Mouse (Mus musculus): ENCODE results near the gene Zbtb12. TPM values are rescaled to one million over a fixed set of nuclear protein-coding genes. Genes with fewer than 3 reads are reported as not detected.
A peak's percentile ranks its signal among the peaks of the same experiment; 100 is the strongest.
"Not testable (repeated sequence)": the region's sequence is repeated elsewhere in the genome, so short reads cannot be mapped to it uniquely, and the experiment has no call there.

The Zbtb12 gene
- polyA plus RNA-seq, 1 experiment from 2014 or later = 2.8 TPM

DNA sequence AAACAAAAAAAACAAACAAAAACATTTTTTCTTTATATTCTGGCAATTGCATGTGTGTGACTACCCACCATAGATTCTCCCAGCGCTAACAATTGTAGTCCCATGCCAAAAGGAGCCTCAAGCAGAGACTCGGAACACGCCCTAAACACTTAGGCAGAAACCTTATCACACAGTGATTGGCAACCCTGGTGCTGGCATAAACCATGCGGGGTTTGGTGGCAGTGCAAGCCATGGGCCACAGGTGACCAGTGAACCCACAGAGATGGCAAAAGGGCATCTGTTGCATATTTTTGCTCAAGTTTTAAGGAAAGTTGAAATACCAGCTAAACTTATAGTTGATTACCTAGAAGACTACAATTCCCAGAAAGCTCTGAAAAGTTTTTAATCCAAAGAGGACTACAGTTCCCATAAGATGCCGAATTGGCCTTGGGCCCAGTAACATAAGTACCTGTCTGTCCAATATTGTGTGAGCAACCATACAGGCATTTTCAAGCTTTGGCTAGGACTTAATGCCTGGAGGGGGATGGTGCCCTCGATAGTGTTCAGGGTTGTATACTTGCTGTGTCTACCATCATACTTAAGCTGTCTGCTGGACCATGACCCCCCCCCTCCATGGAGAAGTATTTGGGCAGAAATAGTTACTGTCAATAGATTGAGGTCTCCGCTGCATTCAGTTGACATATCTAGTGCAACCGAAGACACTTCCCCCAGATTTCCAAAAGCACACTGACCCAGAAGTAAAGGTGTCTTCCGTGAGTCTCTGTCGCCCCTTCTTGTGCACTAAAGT is 18.3 kb downstream of the Zbtb12 start:
- 14% methylated on average over 10 of the region's 10 CpGs for WGBS
- Histone ChIP-seq H3K27me3 (replicated peaks) (no peaks in the 10 kb centered on the region), H3K4me3 (replicated peaks) (peak overlapping the region; percentile 97), H3K4me2 (replicated peaks) (peak overlapping the region; percentile 76), H3K27ac (peak overlapping the region; percentile 96), H3K36me3 (peaks cover 12% of the 10 kb centered on the region), H3K9ac (peak overlapping the region; percentile 94), H3K4me1 (replicated peaks) (peaks cover 29% of the 10 kb centered on the region), H3K9me3 (no peaks in the 10 kb centered on the region)
- ATAC-seq = 0 out of 2 replicates have a peak, but pooled peaks have one; percentile 9

GRCm38 (mm10) chr17:34898160-34898586 is 18.9 kb downstream of the Zbtb12 start, which contains the start of the genes C2 and Ehmt2:
C2 (minus strand) TSS chr17:34898265.
Ehmt2 (plus strand) TSS chr17:34898469.
- no peaks in the 10 kb centered on the region for H3K9me3 ChIP-seq
- no peaks in the 10 kb centered on the region for H3K27me3 ChIP-seq (replicated peaks)
- H3K4me1 ChIP-seq (replicated peaks) = peaks cover 26% of the 10 kb centered on the region
- peak; percentile 57 for ATAC-seq
- H3K4me2 ChIP-seq (replicated peaks) = peak within 1 kb of the TSS; percentile 76
- H3K9ac ChIP-seq = peak within 1 kb of the TSS; percentile 94
- H3K4me3 ChIP-seq (replicated peaks) = peak within 1 kb of the TSS; percentile 97
- peak within 1 kb of the TSS; percentile 96 for H3K27ac ChIP-seq
- WGBS = under 1% methylated on average over 35 of the region's 44 CpGs
- H3K36me3 ChIP-seq = peaks cover 17% of the 10 kb centered on the region

DNA sequence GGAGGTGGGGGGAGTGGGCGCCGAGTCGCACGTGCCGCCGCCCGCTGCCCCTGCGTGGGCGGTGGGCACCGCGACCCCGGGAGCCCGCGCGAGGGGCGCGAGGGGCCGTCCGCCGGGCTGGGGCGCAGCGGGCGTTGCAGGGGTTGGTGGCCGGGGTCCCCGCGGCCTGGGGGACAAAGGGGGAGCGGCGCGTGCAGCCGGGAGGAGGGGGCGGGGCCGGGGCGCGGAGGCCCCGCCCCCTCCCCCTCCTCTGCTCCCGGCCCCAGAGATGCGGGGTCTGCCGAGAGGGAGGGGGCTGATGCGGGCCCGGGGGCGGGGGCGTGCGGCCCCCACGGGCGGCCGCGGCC is 19.4 kb downstream of the Zbtb12 start:
- Histone ChIP-seq H3K27ac (peak overlapping the region; percentile 96), H3K9ac (peak overlapping the region; percentile 94), H3K27me3 (replicated peaks) (no peaks in the 10 kb centered on the region), H3K9me3 (no peaks in the 10 kb centered on the region), H3K4me2 (replicated peaks) (peak overlapping the region; percentile 76), H3K4me1 (replicated peaks) (peaks cover 24% of the 10 kb centered on the region), H3K36me3 (peaks cover 22% of the 10 kb centered on the region), H3K4me3 (replicated peaks) (peak overlapping the region; percentile 97)
- peak; percentile 5; the same call in 1 of the 2 replicates for ATAC-seq
- 0% methylated on average over 7 of the region's 47 CpGs for WGBS

DNA sequence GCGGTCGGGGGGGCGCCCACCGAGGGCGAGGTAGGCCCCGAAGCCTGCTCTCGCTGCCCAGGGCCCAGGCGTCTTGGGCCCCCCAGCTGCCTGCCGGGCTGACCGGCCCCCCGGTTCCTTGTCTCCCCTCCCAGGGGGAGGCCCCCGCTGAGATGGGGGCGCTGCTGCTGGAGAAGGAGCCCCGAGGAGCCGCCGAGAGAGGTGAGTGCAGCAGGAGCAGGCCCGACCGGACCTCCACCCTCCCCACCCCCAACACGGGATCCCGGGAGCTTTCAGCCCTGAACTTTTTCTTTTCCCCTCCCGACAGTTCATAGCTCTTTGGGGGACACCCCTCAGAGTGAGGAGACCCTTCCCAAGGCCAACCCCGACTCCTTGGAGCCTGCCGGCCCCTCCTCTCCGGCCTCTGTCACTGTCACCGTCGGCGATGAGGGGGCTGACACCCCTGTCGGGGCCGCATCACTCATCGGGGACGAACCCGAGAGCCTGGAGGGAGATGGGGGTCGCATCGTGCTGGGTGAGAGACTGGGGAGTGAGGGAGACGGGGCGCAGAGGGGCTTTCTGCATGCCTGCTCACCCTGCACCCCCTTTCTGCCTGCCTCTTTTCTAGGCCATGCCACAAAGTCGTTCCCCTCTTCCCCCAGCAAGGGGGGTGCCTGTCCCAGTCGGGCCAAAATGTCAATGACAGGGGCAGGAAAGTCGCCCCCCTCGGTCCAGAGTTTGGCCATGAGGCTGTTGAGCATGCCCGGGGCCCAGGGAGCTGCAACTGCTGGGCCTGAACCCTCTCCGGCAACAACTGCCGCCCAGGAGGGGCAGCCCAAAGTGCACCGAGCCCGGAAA is 20.0 kb downstream of the Zbtb12 start:
- Histone ChIP-seq H3K27ac (peak overlapping the region; percentile 96), H3K9me3 (no peaks in the 10 kb centered on the region), H3K4me1 (replicated peaks) (peaks cover 21% of the 10 kb centered on the region), H3K36me3 (peaks cover 25% of the 10 kb centered on the region), H3K4me3 (replicated peaks) (peak overlapping the region; percentile 97), H3K9ac (peak overlapping the region; percentile 94), H3K4me2 (replicated peaks) (peak overlapping the region; percentile 76), H3K27me3 (replicated peaks) (no peaks in the 10 kb centered on the region)
- WGBS = under 1% methylated on average over 42 of the region's 45 CpGs
- ATAC-seq = peak; percentile 6

DNA sequence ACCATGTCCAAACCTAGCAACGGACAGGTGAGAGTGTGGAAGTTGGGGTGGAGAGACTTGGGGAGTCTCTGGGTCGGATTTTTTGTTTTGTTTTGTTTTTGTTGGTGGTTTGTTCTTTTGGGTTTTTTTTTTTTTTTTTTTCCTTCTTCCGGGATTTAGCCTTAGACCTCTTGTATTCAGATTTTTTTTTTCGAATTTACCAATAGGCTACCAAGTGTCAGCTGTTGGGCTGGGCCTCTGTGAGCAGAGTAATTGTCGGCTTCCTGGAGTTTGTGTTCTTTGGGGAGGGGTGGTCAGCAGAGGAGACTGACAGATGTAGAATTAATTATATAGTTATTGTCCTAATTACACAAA is 20.6 kb downstream of the Zbtb12 start:
- Histone ChIP-seq H3K4me3 (replicated peaks) (peak overlapping the region; percentile 97), H3K4me2 (replicated peaks) (peak overlapping the region; percentile 76), H3K9ac (peak overlapping the region; percentile 94), H3K9me3 (no peaks in the 10 kb centered on the region), H3K4me1 (replicated peaks) (peaks cover 21% of the 10 kb centered on the region), H3K27me3 (replicated peaks) (no peaks in the 10 kb centered on the region), H3K36me3 (peaks cover 26% of the 10 kb centered on the region), H3K27ac (peak overlapping the region; percentile 96)
- ATAC-seq = no peak
- 2% methylated on average over 5 of the region's 5 CpGs for WGBS

- H3K9me3 ChIP-seq; H3K27me3 ChIP-seq (replicated peaks); H3K9ac ChIP-seq; ATAC-seq; H3K27ac ChIP-seq; H3K4me3 ChIP-seq (replicated peaks): not testable (repeated sequence)
- H3K4me1 ChIP-seq (replicated peaks) = peaks cover 15% of the 10 kb centered on the region
- H3K36me3 ChIP-seq = peaks cover 34% of the 10 kb centered on the region
- peak overlapping the region; percentile 76; the same call in 1 of the 2 replicates for H3K4me2 ChIP-seq (replicated peaks)
These were observed 21.5 kb downstream of the Zbtb12 start for GRCm38 (mm10) chr17:34900826-34901225.

DNA sequence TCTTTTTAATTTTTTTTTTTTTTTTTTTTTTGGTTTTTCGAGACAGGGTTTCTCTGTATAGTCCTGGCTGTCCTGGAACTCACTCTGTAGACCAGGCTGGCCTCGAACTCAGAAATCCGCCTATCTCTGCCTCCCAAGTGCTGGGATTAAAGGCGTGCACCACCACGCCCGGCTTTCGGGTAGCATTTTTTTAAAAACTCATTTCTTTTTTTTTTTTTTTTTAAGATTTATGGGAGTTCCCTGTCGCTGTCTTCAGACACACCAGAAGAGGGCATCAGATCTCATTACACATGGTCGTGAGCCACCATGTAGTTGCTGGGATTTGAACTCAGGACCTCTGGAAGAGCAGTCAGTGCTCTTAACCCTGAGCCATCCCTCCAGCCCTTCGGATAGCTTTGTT is 22.7 kb downstream of the Zbtb12 start:
- WGBS = 89% methylated on average over 9 of the region's 10 CpGs
- H3K27ac ChIP-seq; H3K4me3 ChIP-seq (replicated peaks); H3K9ac ChIP-seq; ATAC-seq; H3K4me2 ChIP-seq (replicated peaks); H3K4me1 ChIP-seq (replicated peaks); H3K9me3 ChIP-seq; H3K27me3 ChIP-seq (replicated peaks): not testable (repeated sequence)
- peaks cover 38% of the 10 kb centered on the region for H3K36me3 ChIP-seq

- H3K27ac ChIP-seq = no peak overlapping the region
- 83% methylated on average over 9 of the region's 9 CpGs for WGBS
- no peak for ATAC-seq
- 0 out of 2 replicates have a peak, but pooled peaks cover 1% of the 10 kb centered on the region for H3K4me1 ChIP-seq (replicated peaks)
- no peak overlapping the region for H3K4me3 ChIP-seq (replicated peaks)
- H3K9me3 ChIP-seq = no peaks in the 10 kb centered on the region
- H3K9ac ChIP-seq = no peak overlapping the region
- no peak overlapping the region for H3K4me2 ChIP-seq (replicated peaks)
- no peaks in the 10 kb centered on the region for H3K27me3 ChIP-seq (replicated peaks)
- peaks cover 47% of the 10 kb centered on the region for H3K36me3 ChIP-seq
These were observed 23.6 kb downstream of the Zbtb12 start for GRCm38 (mm10) chr17:34902895-34903294.

GRCm38 (mm10) chr17:34910982-34911381 is 31.7 kb downstream of the Zbtb12 start:
- ATAC-seq = peak; percentile 68
- Histone ChIP-seq H3K27ac (peak overlapping the region; percentile 69), H3K9ac (no peak overlapping the region), H3K4me3 (replicated peaks) (no peak overlapping the region), H3K4me1 (replicated peaks) (peaks cover 14% of the 10 kb centered on the region), H3K9me3 (no peaks in the 10 kb centered on the region), H3K36me3 (peaks cover 64% of the 10 kb centered on the region), H3K27me3 (replicated peaks) (no peaks in the 10 kb centered on the region), H3K4me2 (replicated peaks) (no peak overlapping the region)
- 61% methylated on average over 10 of the region's 10 CpGs for WGBS

GRCm38 (mm10) chr17:34911945-34912351 is 32.7 kb downstream of the Zbtb12 start:
- 38% methylated on average over 5 of the region's 5 CpGs for WGBS
- peak; percentile 55 for ATAC-seq

DNA sequence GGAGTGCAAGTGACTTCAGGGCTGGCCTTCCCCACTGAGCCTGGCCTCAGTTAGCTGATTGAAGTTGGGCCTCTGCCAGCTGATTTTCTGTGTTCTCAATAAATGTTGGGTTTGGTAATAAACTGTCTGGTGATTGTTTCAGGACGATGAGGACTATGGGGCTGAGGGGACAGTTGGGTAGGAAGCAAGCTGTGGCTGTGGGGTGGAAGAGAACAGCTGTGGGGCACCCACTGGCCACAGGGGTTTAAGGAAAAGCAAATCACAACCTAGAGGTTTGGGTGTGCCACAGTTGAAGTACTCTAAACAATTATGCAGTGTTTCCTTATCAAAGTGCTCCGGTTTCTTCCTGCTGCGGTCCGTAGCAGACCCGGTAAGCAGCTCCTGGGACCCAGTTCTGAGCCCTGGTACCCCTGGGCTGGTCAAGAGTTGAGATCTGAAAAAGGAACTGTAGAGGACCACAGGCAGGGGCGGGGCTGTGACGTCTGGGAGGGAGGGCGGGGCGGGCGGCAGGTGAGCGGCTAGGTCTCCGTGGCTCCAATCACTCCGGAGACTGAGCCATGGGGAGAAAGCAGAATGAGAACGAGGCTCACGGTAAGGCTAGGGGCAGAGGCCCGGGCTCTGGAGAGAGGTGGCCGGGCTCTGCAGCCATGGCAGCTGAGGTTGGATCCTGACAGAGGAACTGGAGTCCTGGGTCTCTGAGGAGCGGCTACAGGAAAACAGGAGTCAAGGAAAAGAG is 34.8 kb downstream of the Zbtb12 start, which contains the start of gene Slc44a4:
Slc44a4 (plus strand) TSS at position 537 of the 736 bp plus-strand sequence.
- H3K4me3 ChIP-seq (replicated peaks) = peak within 1 kb of the TSS; percentile 32
- H3K9me3 ChIP-seq = no peaks in the 10 kb centered on the region
- WGBS = 22% methylated on average over 18 of the region's 18 CpGs
- ATAC-seq = peak; percentile 27
- H3K27ac ChIP-seq = peak within 1 kb of the TSS; percentile 77
- H3K36me3 ChIP-seq = peaks cover 36% of the 10 kb centered on the region
- no peaks in the 10 kb centered on the region for H3K27me3 ChIP-seq (replicated peaks)
- H3K4me2 ChIP-seq (replicated peaks) = peak within 1 kb of the TSS; percentile 54
- peaks cover 24% of the 10 kb centered on the region for H3K4me1 ChIP-seq (replicated peaks)
- peak within 1 kb of the TSS; percentile 44 for H3K9ac ChIP-seq

More at GRCm38 (mm10) chr17:34911945-34912351, 32.7 kb downstream of the Zbtb12 start:
- Histone ChIP-seq H3K9me3 (no peaks in the 10 kb centered on the region), H3K36me3 (peaks cover 54% of the 10 kb centered on the region), H3K4me3 (replicated peaks) (no peak overlapping the region), H3K27ac (0 out of 2 replicates have a peak overlapping the region, but pooled peaks have one; percentile 69), H3K27me3 (replicated peaks) (no peaks in the 10 kb centered on the region), H3K9ac (no peak overlapping the region), H3K4me1 (replicated peaks) (peaks cover 14% of the 10 kb centered on the region), H3K4me2 (replicated peaks) (no peak overlapping the region)

Data from intestine, embryonic 15.5 days (tissue).